Mouse (Mus musculus) embryo, embryonic 11.5 days (tissue): ENCODE data around the gene Rilpl1.
"Not testable (repeated sequence)": the region's sequence is repeated elsewhere in the genome, so short reads cannot be mapped to it uniquely, and the experiment has no call there.

Source experiments
- DNase-seq: peaks from one replicate; pipeline ENCODE4 v3.0.0-alpha.2; 2012; ENCODE audit warnings: low read depth, low spot score

Rilpl1 gene

GRCm38 (mm10) chr5:124529191-124529651, 2.0 kb downstream of the Rilpl1 start:
- no peak for DNase-seq

GRCm38 (mm10) chr5:124528791-124529190, 2.4 kb downstream of the Rilpl1 start:
- no peak for DNase-seq

GRCm38 (mm10) chr5:124528351-124528750, 2.8 kb downstream of the Rilpl1 start:
- no peak for DNase-seq

GRCm38 (mm10) chr5:124524943-124525342, 6.2 kb downstream of the Rilpl1 start:
- no peak for DNase-seq

- no peak for DNase-seq
These were observed 8.2 kb downstream of the Rilpl1 start for GRCm38 (mm10) chr5:124523032-124523431.

GRCm38 (mm10) chr5:124521588-124521987, 9.6 kb downstream of the Rilpl1 start:
- no peak for DNase-seq

GRCm38 (mm10) chr5:124518648-124519047, 12.5 kb downstream of the Rilpl1 start:
- DNase-seq: no peak

- DNase-seq: no peak
These were observed 15.4 kb downstream of the Rilpl1 start for GRCm38 (mm10) chr5:124515789-124516188.

GRCm38 (mm10) chr5:124510536-124511050, 20.6 kb downstream of the Rilpl1 start:
- DNase-seq: no peak

- no peak for DNase-seq
These were observed 21.4 kb downstream of the Rilpl1 start for GRCm38 (mm10) chr5:124509742-124510237.

GRCm38 (mm10) chr5:124509200-124509599, 22.0 kb downstream of the Rilpl1 start:
- DNase-seq: no peak

- no peak for DNase-seq
These were observed 24.3 kb downstream of the Rilpl1 start for GRCm38 (mm10) chr5:124506731-124507359.

- DNase-seq: no peak
These were observed 26.0 kb downstream of the Rilpl1 start for GRCm38 (mm10) chr5:124505235-124505634.

- no peak for DNase-seq
These were observed 27.4 kb downstream of the Rilpl1 start for GRCm38 (mm10) chr5:124503742-124504141.

GRCm38 (mm10) chr5:124501541-124501940, 29.6 kb downstream of the Rilpl1 start:
- no peak for DNase-seq

- no peak for DNase-seq
These were observed 30.6 kb downstream of the Rilpl1 start for GRCm38 (mm10) chr5:124500573-124500972.

- not testable (repeated sequence) for DNase-seq
These were observed 31.2 kb downstream of the Rilpl1 start for GRCm38 (mm10) chr5:124500037-124500436.

- no peak for DNase-seq
These were observed 32.2 kb downstream of the Rilpl1 start for GRCm38 (mm10) chr5:124499001-124499400.

GRCm38 (mm10) chr5:124498221-124498876, 32.8 kb downstream of the Rilpl1 start:
- DNase-seq: no peak

GRCm38 (mm10) chr5:124496614-124497514, 34.3 kb downstream of the Rilpl1 start:
- no peak for DNase-seq

- no peak for DNase-seq
These were observed 35.6 kb downstream of the Rilpl1 start for GRCm38 (mm10) chr5:124495547-124495946.

- no peak for DNase-seq
These were observed 37.7 kb downstream of the Rilpl1 start for GRCm38 (mm10) chr5:124493455-124493854.
